Mouse (Mus musculus): Measurements from ENCODE around the gene Tmem131l. TPM values are rescaled to one million over a fixed set of nuclear protein-coding genes. Genes with fewer than 3 reads are reported as not detected.
"Not testable (repeated sequence)": the region's sequence is repeated elsewhere in the genome, so short reads cannot be mapped to it uniquely, and the experiment has no call there.

The Tmem131l gene
- polyA plus RNA-seq, 1 experiment from 2014 or later, result 123 TPM

DNA sequence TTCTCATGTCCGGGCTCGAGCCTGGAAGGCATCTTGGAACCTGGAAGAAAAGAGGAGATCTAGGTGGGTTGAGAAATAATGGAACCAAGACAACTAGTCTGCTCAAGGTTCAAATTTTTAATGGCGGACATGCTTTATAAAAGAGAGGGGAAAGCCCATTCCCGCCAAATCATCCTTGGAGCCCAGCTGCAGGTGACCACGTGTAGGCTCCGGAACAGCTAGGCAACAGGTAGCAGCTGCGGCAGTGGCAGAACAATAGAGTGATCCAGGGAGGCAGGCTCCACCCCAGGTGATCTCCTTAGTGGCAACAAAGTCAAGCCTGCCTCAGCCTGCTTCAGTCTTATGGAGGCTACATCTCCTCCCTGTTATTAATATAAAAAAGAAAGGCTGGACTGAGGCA is 168.4 kb downstream of the Tmem131l start:
- H3K27ac ChIP-seq (ENCODE audit: low read depth, low read length); H3K4me2 ChIP-seq (ENCODE audit: low read length); H3K27me3 ChIP-seq (replicated peaks; ENCODE audit: control insufficient read depth, insufficient read depth, low read length); H3K4me3 ChIP-seq (ENCODE audit: low read depth, low read length); H3K9me3 ChIP-seq (replicated peaks; ENCODE audit: control insufficient read depth, low read length); H3K9ac ChIP-seq (ENCODE audit: low read length); ATAC-seq; H3K36me3 ChIP-seq (ENCODE audit: control insufficient read depth, insufficient read depth, low read length); H3K4me1 ChIP-seq (ENCODE audit: control insufficient read depth, insufficient read depth, low read length); DNase-seq (ENCODE audit: low spot score): not testable (repeated sequence)
- 89% methylated on average over 7 of the region's 7 CpGs for WGBS

DNA sequence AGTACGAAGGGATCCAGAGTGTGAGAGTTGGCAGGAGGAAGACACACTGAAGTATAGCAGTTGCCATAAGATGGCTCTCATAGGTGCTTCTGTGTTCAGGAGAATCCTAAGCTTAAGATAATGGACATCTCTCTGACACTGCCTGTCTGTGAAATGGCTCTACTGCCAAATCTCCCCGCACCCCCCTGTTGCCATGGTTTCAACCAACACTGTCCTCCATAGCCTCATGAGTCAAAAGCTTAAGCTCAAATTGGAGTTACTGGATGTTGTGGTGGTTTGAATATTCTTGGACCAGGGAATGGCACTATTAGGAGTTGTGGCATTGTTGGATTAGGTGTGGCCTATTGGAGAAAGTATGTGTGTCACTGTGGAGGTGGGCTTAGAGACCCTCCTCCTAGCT is 170.2 kb downstream of the Tmem131l start:
- Histone ChIP-seq H3K4me2 (ENCODE audit: low read length) (no peak overlapping the region), H3K9ac (ENCODE audit: low read length) (no peak overlapping the region), H3K27ac (ENCODE audit: low read depth, low read length) (no peak overlapping the region), H3K4me1 (ENCODE audit: control insufficient read depth, insufficient read depth, low read length) (no peaks in the 10 kb centered on the region), H3K36me3 (ENCODE audit: control insufficient read depth, insufficient read depth, low read length) (no peaks in the 10 kb centered on the region), H3K4me3 (ENCODE audit: low read depth, low read length) (no peak overlapping the region), H3K9me3 (replicated peaks; ENCODE audit: control insufficient read depth, low read length) (peaks cover 2% of the 10 kb centered on the region; the same call in 1 of the 2 replicates), H3K27me3 (replicated peaks; ENCODE audit: control insufficient read depth, insufficient read depth, low read length) (no peaks in the 10 kb centered on the region)
- no peak for ATAC-seq
- no peak for DNase-seq (ENCODE audit: low spot score)
- WGBS, result 96% methylated on average over 2 of the region's 2 CpGs

DNA sequence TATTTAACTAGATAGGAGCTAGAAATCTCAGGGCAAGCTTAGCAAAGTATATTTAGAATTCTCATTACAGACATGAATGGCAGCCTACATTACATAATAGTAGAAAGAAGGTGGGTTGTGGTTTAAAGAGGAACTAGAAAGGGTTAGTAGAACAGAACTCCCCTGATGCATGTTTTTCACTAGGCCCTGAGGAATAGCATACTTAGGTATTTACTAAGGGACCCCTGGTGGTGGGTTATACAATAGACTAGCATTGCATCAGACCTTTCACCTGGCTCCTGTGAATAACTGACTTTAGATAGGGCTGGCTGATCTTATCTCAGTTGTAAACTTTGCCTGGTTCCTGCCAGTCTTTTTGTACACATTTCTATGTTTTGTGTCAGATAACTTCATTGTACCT is 172.9 kb downstream of the Tmem131l start:
- ATAC-seq; DNase-seq (ENCODE audit: low spot score); H3K9ac ChIP-seq (ENCODE audit: low read length); H3K27ac ChIP-seq (ENCODE audit: low read depth, low read length); H3K4me1 ChIP-seq (ENCODE audit: control insufficient read depth, insufficient read depth, low read length); H3K36me3 ChIP-seq (ENCODE audit: control insufficient read depth, insufficient read depth, low read length); H3K9me3 ChIP-seq (replicated peaks; ENCODE audit: control insufficient read depth, low read length); H3K27me3 ChIP-seq (replicated peaks; ENCODE audit: control insufficient read depth, insufficient read depth, low read length); H3K4me3 ChIP-seq (ENCODE audit: low read depth, low read length); H3K4me2 ChIP-seq (ENCODE audit: low read length): not testable (repeated sequence)

DNA sequence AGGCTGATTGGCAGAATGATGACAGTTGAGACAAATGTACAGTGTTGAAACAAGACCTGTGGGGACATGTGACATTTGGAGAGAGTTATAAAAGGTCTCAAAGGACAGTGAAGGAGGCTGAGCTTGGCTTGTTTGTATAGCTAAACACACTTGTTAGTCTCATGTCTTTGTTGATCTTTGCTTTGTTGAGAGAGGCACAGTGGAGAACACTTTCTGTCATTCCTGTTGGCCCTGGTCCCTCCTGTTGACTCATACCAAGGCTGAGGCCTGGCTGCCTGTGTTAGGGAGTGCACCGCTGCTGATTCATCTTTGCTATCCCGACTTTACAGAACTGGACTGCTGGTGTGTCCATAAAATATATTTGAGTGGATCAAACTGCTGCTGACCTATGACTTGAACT is 174.8 kb downstream of the Tmem131l start:
- no peak for DNase-seq (ENCODE audit: low spot score)
- no peak overlapping the region for H3K27ac ChIP-seq (ENCODE audit: low read depth, low read length)
- no peak overlapping the region for H3K4me3 ChIP-seq (ENCODE audit: low read depth, low read length)
- WGBS, result 96% methylated on average over 2 of the region's 2 CpGs
- no peaks in the 10 kb centered on the region for H3K4me1 ChIP-seq (ENCODE audit: control insufficient read depth, insufficient read depth, low read length)
- H3K9me3 ChIP-seq (replicated peaks; ENCODE audit: control insufficient read depth, low read length), result no peaks in the 10 kb centered on the region
- H3K4me2 ChIP-seq (ENCODE audit: low read length), result no peak overlapping the region
- H3K9ac ChIP-seq (ENCODE audit: low read length), result no peak overlapping the region
- no peaks in the 10 kb centered on the region for H3K36me3 ChIP-seq (ENCODE audit: control insufficient read depth, insufficient read depth, low read length)
- H3K27me3 ChIP-seq (replicated peaks; ENCODE audit: control insufficient read depth, insufficient read depth, low read length), result no peaks in the 10 kb centered on the region
- ATAC-seq, result no peak

DNA sequence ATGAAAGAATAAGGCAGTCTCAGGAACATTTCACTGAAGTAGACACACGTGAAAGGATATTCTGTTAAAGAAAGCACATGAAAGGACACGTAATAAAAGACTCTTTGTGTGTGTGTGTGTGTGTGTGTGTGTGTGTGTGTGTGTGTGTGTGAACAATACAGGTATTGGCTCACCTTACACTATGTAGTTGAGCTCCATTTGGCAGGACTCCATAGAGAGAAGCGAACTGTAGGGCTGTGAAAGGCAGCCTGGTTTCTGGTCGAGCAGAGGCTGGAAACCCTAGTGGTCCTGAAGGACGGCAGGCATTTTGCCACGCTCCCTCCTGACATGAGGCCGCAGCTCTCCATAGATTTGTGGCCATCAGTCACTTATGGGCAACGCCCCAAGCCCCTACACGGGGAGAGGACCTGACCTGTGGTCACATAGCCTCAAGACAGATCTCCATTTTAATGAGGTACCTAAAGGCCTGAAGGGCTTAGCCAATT is 175.9 kb downstream of the Tmem131l start:
- no peak for ATAC-seq
- WGBS, result 72% methylated on average over 9 of the region's 9 CpGs
- Histone ChIP-seq H3K4me2 (ENCODE audit: low read length) (no peak overlapping the region), H3K27me3 (replicated peaks; ENCODE audit: control insufficient read depth, insufficient read depth, low read length) (no peaks in the 10 kb centered on the region), H3K27ac (ENCODE audit: low read depth, low read length) (no peak overlapping the region), H3K36me3 (ENCODE audit: control insufficient read depth, insufficient read depth, low read length) (no peaks in the 10 kb centered on the region), H3K9ac (ENCODE audit: low read length) (no peak overlapping the region), H3K4me1 (ENCODE audit: control insufficient read depth, insufficient read depth, low read length) (no peaks in the 10 kb centered on the region), H3K9me3 (replicated peaks; ENCODE audit: control insufficient read depth, low read length) (no peaks in the 10 kb centered on the region), H3K4me3 (ENCODE audit: low read depth, low read length) (no peak overlapping the region)
- no peak for DNase-seq (ENCODE audit: low spot score)

DNA sequence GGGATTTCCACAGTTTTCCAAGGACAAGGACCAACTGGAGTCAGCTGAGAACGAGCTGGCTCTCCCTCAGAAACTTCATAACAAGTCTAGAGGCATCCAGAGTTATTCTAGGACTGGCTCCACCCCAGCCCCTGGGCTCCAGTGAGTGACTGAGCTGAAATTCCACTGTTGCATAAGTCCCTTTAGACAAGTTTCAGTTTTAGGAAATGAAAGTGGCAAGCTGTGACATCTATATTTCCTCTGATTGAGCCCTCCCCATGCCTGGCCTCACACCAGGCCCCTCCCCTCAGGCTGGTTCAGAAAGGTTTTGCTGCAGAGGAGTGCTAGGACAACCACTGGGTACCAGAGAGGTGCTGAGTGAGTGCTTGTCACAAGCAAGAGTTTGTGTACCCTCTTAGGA is 177.0 kb downstream of the Tmem131l start:
- H3K4me1 ChIP-seq (ENCODE audit: control insufficient read depth, insufficient read depth, low read length), result no peaks in the 10 kb centered on the region

DNA sequence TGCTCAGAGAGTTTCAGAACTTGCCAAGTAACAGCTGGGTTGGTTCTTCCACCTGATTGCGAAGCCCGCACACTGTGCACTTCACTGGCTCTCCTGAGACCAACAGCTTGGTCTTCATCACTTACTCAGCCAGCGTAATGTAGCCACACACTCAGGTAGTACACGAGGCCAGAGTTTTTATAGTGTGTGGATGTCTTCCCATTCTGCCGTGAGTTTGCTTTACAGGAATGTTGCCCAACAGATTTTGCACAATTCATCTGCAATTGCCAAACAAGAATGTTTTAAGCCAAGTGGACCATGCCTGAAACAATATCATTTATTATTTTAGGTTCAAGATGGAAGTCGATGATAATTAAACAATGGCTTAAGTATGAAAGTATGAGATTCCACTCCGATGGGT is 180.4 kb downstream of the Tmem131l start:
- H3K9me3 ChIP-seq (replicated peaks; ENCODE audit: control insufficient read depth, low read length), result no peaks in the 10 kb centered on the region
- H3K27me3 ChIP-seq (replicated peaks; ENCODE audit: control insufficient read depth, insufficient read depth, low read length), result no peaks in the 10 kb centered on the region
- H3K4me3 ChIP-seq (ENCODE audit: low read depth, low read length), result no peak overlapping the region
- H3K27ac ChIP-seq (ENCODE audit: low read depth, low read length), result no peak overlapping the region
- no peak for DNase-seq (ENCODE audit: low spot score)
- H3K4me2 ChIP-seq (ENCODE audit: low read length), result no peak overlapping the region
- ATAC-seq, result no peak
- no peak overlapping the region for H3K9ac ChIP-seq (ENCODE audit: low read length)
- H3K4me1 ChIP-seq (ENCODE audit: control insufficient read depth, insufficient read depth, low read length), result no peaks in the 10 kb centered on the region
- WGBS, result 92% methylated on average over 7 of the region's 7 CpGs
- H3K36me3 ChIP-seq (ENCODE audit: control insufficient read depth, insufficient read depth, low read length), result no peaks in the 10 kb centered on the region

More for the DNA sequence above, 177.0 kb downstream of the Tmem131l start:
- H3K27ac ChIP-seq (ENCODE audit: low read depth, low read length), result no peak overlapping the region
- 50% methylated on average over 1 of the region's 1 CpGs for WGBS
- H3K27me3 ChIP-seq (replicated peaks; ENCODE audit: control insufficient read depth, insufficient read depth, low read length), result no peaks in the 10 kb centered on the region
- H3K36me3 ChIP-seq (ENCODE audit: control insufficient read depth, insufficient read depth, low read length), result no peaks in the 10 kb centered on the region
- ATAC-seq, result no peak
- no peak overlapping the region for H3K4me2 ChIP-seq (ENCODE audit: low read length)
- H3K9ac ChIP-seq (ENCODE audit: low read length), result no peak overlapping the region
- no peak for DNase-seq (ENCODE audit: low spot score)
- no peak overlapping the region for H3K4me3 ChIP-seq (ENCODE audit: low read depth, low read length)
- no peaks in the 10 kb centered on the region for H3K9me3 ChIP-seq (replicated peaks; ENCODE audit: control insufficient read depth, low read length)

DNA sequence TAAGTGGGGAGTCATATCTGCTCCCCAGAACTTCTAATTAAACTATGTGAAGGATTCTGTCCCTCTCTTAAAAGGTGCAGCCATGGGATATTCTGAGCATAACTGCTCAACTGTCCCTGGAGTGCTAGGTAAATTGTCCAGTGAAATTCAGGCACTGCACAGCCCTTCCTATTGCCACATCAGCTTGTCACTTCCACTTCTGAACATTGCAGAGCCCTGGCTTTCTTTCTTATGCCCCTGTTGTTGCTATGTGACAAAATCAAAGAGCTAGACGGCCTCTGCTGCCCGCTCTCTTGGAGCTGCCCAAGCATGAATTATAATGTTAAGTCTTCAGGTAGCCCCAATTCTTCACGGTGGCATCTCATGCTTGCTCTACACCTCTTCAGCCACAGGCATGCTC is 180.9 kb downstream of the Tmem131l start:
- DNase-seq (ENCODE audit: low spot score), result no peak
- no peaks in the 10 kb centered on the region for H3K36me3 ChIP-seq (ENCODE audit: control insufficient read depth, insufficient read depth, low read length)
- no peak for ATAC-seq
- no peaks in the 10 kb centered on the region for H3K9me3 ChIP-seq (replicated peaks; ENCODE audit: control insufficient read depth, low read length)
- H3K27me3 ChIP-seq (replicated peaks; ENCODE audit: control insufficient read depth, insufficient read depth, low read length), result no peaks in the 10 kb centered on the region
- no peaks in the 10 kb centered on the region for H3K4me1 ChIP-seq (ENCODE audit: control insufficient read depth, insufficient read depth, low read length)
- no peak overlapping the region for H3K27ac ChIP-seq (ENCODE audit: low read depth, low read length)
- 92% methylated on average over 3 of the region's 3 CpGs for WGBS
- no peak overlapping the region for H3K4me2 ChIP-seq (ENCODE audit: low read length)
- no peak overlapping the region for H3K4me3 ChIP-seq (ENCODE audit: low read depth, low read length)
- H3K9ac ChIP-seq (ENCODE audit: low read length), result no peak overlapping the region

DNA sequence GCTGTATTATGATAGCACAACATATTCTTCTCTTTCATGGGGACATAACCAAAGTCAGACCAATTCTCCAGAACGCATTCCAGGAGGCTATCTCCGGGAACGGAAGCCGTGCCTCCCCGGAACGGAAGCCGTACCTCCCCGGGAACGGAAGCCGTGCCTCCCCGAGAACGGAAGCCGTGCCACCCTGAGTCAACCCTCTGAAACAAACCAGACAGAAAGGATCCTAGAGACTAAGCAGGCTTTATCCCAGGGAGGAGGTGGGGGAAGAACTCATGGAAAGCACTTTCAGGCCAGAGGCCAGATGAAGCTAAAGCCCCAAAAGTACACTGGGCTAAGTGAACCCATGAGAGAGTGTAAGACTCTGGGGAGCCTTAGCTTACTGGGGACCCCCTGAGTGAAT is 182.4 kb downstream of the Tmem131l start:
- WGBS, result 95% methylated on average over 13 of the region's 13 CpGs
- no peak overlapping the region for H3K9ac ChIP-seq (ENCODE audit: low read length)
- H3K27me3 ChIP-seq (replicated peaks; ENCODE audit: control insufficient read depth, insufficient read depth, low read length), result no peaks in the 10 kb centered on the region
- no peak overlapping the region for H3K4me2 ChIP-seq (ENCODE audit: low read length)
- ATAC-seq (no peak), DNase-seq (ENCODE audit: low spot score) (no peak)
- no peak overlapping the region for H3K27ac ChIP-seq (ENCODE audit: low read depth, low read length)
- no peaks in the 10 kb centered on the region for H3K9me3 ChIP-seq (replicated peaks; ENCODE audit: control insufficient read depth, low read length)
- H3K4me1 ChIP-seq (ENCODE audit: control insufficient read depth, insufficient read depth, low read length), result no peaks in the 10 kb centered on the region
- H3K4me3 ChIP-seq (ENCODE audit: low read depth, low read length), result no peak overlapping the region
- no peaks in the 10 kb centered on the region for H3K36me3 ChIP-seq (ENCODE audit: control insufficient read depth, insufficient read depth, low read length)

All from forebrain, embryonic 14.5 days (tissue).